Mouse (Mus musculus) megakaryocyte, embryonic 14.5 days (primary cell): Measurements from ENCODE around the gene 6430571L13Rik.

Experiments used
- FLI1 ChIP-seq: IDR thresholded peaks from 2 replicates; pipeline ENCODE4 v1.6.1; 2012; ENCODE audit warnings: low read length, inconsistent platforms, mixed read lengths
- GATA1 ChIP-seq: IDR thresholded peaks from 3 replicates; pipeline ENCODE4 v1.6.1; 2012; ENCODE audit warnings: mixed read lengths, low read length, inconsistent platforms, borderline replicate concordance

- TF ChIP-seq GATA1 (no peak), FLI1 (no peak)
Observed at GRCm38 (mm10) chr9:107308346-107309000, 31.9 kb upstream of the 6430571L13Rik start.
